Mouse (Mus musculus): ENCODE data around the gene Cdk10.

Gene Cdk10

DNA sequence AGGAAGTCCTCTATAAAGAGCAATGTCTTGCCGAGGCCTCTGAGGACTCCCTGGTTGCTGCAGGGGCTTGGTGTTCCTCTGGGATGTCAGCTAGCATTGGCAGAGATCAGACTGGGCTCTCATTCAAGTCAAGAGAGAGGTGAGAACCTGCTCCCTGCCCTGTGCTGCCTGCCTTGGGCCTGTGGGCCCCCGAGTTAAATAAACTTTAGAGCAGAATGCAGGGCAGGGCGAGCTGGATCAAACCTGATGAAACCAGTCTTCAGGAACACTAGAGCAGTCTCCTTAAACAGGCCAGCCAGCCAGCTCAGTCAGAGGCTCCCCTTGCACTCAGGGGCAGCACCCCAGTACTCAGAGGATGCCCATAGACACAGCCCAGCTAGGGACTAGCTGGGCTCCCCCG is 47.3 kb downstream of the Cdk10 start:
- no peak for DNase-seq (ENCODE audit: low spot score)

DNA sequence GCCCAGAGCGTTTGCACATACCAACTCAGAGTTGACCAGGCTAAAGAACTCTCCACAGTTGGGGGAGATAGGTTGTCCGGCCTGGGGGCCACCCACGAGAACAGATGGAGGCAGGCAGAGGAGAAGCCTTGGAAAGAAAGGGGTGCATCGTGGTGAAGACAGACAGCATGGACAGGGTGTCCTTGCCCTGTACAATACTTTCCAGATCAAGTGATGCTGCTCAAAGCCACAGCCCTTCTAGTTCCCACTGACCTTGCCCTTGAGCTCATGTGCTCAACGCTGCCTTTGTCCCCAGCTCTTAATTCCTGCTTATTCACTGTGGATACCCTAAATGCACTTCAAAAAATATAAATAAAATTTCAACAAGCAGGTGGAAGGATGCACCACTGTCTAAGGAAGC is 49.8 kb downstream of the Cdk10 start:
- DNase-seq (ENCODE audit: low spot score): no peak

DNA sequence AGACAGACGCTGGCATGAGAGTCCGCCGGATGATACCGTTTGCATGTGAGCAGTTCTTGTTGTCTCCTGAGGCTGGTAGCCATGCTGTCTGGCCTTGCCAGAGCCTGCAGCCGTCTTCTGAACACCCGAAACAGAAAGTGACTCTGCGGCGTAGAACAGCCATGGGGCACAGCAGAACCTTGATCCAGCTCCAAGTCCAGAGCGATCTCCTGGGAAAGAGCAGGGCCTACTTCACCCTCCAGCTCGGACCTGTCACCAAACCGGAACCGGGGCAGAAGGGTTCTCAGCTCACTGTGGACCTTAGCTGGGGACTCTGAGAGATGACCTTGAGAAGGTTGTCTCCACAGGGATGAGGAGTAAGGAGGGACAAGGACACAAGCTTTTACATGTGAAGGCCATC is 50.5 kb downstream of the Cdk10 start:
- DNase-seq (ENCODE audit: low spot score): no peak

DNA sequence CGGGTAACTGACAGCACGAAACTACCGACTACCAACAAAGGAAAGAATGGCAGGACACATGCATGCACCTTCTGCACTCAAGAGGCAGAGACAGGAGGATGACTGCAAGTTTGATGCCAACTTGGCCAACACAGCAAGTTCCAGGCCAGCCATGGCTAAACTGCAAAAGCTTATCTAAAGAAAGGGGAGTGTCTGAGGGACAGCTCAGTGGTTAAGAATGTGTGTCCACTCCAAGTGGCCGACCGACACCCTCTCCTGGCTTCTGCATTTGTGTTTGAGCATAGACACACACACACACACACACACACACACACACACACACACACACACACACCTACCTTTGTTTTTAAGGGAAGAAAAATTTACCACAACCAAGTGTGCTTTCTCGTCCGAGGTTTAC is 53.8 kb downstream of the Cdk10 start:
- DNase-seq (ENCODE audit: low spot score): no peak

DNA sequence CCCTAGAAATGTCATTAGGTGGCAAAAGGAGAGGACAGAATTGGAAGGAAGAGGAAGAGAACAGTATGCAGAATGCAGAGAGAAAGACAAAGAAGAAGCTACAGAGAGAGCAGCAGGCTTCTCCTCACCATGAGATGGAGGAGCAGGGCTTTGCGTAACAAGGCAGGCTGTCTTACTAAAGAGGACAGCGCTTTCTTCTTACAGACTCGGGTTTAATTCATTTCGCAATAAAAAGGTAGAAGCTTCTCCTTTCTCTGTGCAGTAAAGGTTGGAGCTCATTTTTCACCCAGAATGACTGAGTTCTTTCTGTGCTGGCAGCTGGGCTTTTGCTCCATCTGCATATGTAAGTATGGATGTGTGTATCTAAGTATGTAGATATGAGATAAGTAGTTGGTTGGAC is 55.2 kb downstream of the Cdk10 start:
- DNase-seq (ENCODE audit: low spot score): no peak

DNA sequence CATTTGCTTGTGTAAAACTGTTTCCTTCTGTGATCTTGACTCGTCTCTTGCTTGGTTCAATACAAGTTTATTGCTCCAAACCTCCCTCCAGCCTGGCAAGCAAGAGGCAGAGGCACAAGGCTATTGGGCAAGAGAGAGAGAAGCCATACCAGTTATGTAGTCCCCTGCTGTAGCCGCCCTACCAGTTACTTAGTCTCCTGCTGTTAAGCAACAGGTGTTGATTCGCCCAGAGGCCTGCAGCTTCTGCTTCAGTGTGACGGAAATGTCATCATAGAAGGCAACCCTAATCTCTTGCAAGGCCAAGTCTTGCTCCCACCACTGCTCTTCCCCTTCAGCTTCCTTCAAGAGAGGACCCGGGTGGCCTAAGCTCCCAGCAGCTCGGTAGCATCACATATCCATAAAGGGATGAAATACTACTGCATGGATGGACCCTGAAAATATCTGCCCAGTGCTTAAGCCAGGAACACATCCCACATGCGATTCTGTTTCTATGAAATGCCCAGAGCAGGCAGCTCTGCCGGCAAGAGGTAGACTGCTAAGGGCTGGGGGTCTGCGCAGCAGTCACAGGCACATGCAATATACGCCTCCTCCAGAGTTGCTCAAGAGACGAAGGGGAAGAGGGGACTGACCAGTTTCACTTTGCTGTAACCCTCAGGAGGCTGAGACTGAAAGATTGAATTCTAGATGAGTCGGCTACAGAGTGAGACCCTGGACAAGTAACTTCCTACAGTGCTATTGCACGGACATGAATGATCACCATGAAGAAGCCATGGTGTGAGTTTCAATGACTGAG is 55.9 kb downstream of the Cdk10 start:
- no peak for DNase-seq (ENCODE audit: low spot score)
